Mouse (Mus musculus) heart, embryonic 14.5 days (tissue): ENCODE results near the gene Mrrf. TPM values are rescaled to one million over a fixed set of nuclear protein-coding genes. Genes with fewer than 3 reads are reported as not detected.

Experiments used
- ATAC-seq: fragments of 200-750 bp; cut with Nextera tagmentation; 2 replicates; pipeline ENCODE4 v1.8.0; 2017; ENCODE audit warnings: low read depth, moderate TSS enrichment; ENCODE audit not compliant: insufficient number of reproducible peaks, insufficient read depth, low FRiP score
- H3K27ac ChIP-seq, 2 experiments: fragments of 200-500 bp in 1 of 2; fragments of 300-500 bp in 1 of 2; sonication (generic) in 1 of 2; replicated peaks in 1 of 2; 2 replicates each; pipeline ENCODE4 v1.5.1; 2012 to 2014; ENCODE audit warnings: low read depth in 2 of 2, low read length in 2 of 2, control low read depth in 1 of 2, mild to moderate bottlenecking in 1 of 2, mixed read lengths in 1 of 2; ENCODE audit not compliant: control insufficient read depth in 1 of 2, insufficient read depth in 1 of 2
- H3K27me3 ChIP-seq: fragments of 300-500 bp; sonication (generic); 2 replicates; pipeline ENCODE4 v1.6.1; 2014; ENCODE audit warnings: mild to moderate bottlenecking, low read length, control low read depth; ENCODE audit not compliant: control insufficient read depth, insufficient read depth
- H3K36me3 ChIP-seq: fragments of 300-500 bp; sonication (generic); 2 replicates; pipeline ENCODE4 v1.6.1; 2014; ENCODE audit warnings: mild to moderate bottlenecking, control low read depth, low read length, mixed read lengths; ENCODE audit not compliant: control insufficient read depth, insufficient read depth
- H3K4me1 ChIP-seq, 2 experiments: fragments of 200-500 bp in 1 of 2; fragments of 300-500 bp in 1 of 2; sonication (generic) in 1 of 2; 2 replicates each; pipeline ENCODE4 v1.6.1; 2012 to 2014; ENCODE audit warnings: low read length in 2 of 2, control low read depth in 1 of 2, mixed read lengths in 1 of 2; ENCODE audit not compliant: control insufficient read depth in 2 of 2, insufficient read depth in 2 of 2
- H3K4me2 ChIP-seq: fragments of 300-500 bp; sonication (generic); 2 replicates; pipeline ENCODE4 v1.6.1; 2014; ENCODE audit warnings: mild to moderate bottlenecking, low read length
- H3K4me3 ChIP-seq, 2 experiments: fragments of 200-500 bp in 1 of 2; fragments of 300-500 bp in 1 of 2; sonication (generic) in 1 of 2; 2 replicates each; pipeline ENCODE4 v1.5.1; 2012 to 2014; ENCODE audit warnings: low read length in 2 of 2, mild to moderate bottlenecking in 2 of 2, control low read depth in 1 of 2, low read depth in 1 of 2, moderate library complexity in 1 of 2; ENCODE audit not compliant: control insufficient read depth in 1 of 2, insufficient read depth in 1 of 2
- H3K9ac ChIP-seq: fragments of 300-500 bp; sonication (generic); 2 replicates; pipeline ENCODE4 v1.6.1; 2014; ENCODE audit warnings: mild to moderate bottlenecking, low read length
- H3K9me3 ChIP-seq: fragments of 300-500 bp; sonication (generic); 2 replicates; pipeline ENCODE4 v1.6.1; 2016; ENCODE audit warnings: low read length, control low read depth; ENCODE audit not compliant: control insufficient read depth
- WGBS: fragments of 180-500 bp; shearing (Covaris S2); extraction: QIAGEN DNeasy Blood & Tissue Kit; methylation state at CpG from one replicate; pipeline ENCODE4 v1.1.7; 2014; 5-methylcytosine and 5-hydroxymethylcytosine counted together
- polyA plus RNA-seq: library from polyadenylated mRNA; unstranded; fragments of >200 nt; fragmentation: Nextera tagmentation; extraction: Ambion mirVana; gene quantifications from 2 replicates; pipeline ENCODE4 v1.2.1, GENCODE M21; 2014

Mrrf gene
- polyA plus RNA-seq, 1 experiment from 2014 or later, result 45.1 TPM

DNA sequence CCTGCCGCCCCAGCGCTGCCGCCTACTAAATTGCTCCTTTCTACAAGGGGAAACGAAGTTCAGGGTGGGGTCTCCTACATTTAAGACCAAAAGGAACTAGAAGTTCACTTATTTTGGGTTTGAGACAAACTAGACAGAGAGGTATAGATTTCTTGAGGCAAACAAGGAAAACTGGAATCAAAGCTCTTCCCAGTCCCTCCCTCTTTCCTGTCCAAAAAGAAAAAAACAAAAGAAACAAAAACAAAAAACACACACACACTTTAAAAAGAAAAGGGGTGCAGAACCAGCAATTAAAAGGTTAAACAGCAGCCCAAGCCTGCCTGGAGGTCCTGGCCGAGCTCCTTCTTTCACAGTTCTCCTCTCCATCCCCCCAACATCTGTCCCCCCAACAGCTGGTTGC is 38.2 kb upstream of the Mrrf start:
- ATAC-seq, result no peak
- peaks cover 98% of the 10 kb centered on the region for H3K27me3 ChIP-seq
- no peak overlapping the region for H3K9ac ChIP-seq
- WGBS, result 13% methylated on average over 5 of the region's 5 CpGs
- H3K4me2 ChIP-seq, result no peak overlapping the region
- H3K4me1 ChIP-seq, result peaks cover 9 to 11% of the 10 kb centered on the region in 2 experiments
- no peaks in the 10 kb centered on the region for H3K9me3 ChIP-seq
- no peak overlapping the region for H3K27ac ChIP-seq
- no peak overlapping the region for H3K4me3 ChIP-seq
- H3K36me3 ChIP-seq, result no peaks in the 10 kb centered on the region

DNA sequence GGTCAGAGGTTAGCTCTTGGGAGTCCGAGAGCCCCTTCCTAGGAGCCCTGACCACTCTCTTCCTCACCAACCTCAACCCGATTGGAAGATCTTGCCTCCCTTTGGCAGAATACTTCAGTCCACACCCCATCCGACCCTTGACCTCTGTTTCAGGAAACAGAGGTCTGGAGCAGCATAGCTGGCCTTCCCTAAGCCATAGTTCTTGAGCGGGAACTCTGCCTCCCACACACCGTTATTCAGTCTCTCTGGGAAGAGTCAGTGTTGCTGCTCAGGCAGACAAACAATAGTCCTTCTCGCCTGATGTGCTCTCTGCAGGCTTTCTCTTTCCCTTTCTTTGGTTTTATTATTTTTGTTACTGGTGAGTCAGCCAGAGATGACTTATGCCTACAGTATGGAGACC is 36.5 kb upstream of the Mrrf start:
- WGBS, result 6% methylated on average over 6 of the region's 6 CpGs
- no peak for ATAC-seq
- H3K4me2 ChIP-seq, result no peak overlapping the region
- H3K9me3 ChIP-seq, result no peaks in the 10 kb centered on the region
- peaks cover 9 to 29% of the 10 kb centered on the region in 2 experiments for H3K4me1 ChIP-seq
- peaks cover 98% of the 10 kb centered on the region for H3K27me3 ChIP-seq
- no peak overlapping the region for H3K4me3 ChIP-seq
- no peak overlapping the region for H3K9ac ChIP-seq
- no peaks in the 10 kb centered on the region for H3K36me3 ChIP-seq
- H3K27ac ChIP-seq, result no peak overlapping the region

DNA sequence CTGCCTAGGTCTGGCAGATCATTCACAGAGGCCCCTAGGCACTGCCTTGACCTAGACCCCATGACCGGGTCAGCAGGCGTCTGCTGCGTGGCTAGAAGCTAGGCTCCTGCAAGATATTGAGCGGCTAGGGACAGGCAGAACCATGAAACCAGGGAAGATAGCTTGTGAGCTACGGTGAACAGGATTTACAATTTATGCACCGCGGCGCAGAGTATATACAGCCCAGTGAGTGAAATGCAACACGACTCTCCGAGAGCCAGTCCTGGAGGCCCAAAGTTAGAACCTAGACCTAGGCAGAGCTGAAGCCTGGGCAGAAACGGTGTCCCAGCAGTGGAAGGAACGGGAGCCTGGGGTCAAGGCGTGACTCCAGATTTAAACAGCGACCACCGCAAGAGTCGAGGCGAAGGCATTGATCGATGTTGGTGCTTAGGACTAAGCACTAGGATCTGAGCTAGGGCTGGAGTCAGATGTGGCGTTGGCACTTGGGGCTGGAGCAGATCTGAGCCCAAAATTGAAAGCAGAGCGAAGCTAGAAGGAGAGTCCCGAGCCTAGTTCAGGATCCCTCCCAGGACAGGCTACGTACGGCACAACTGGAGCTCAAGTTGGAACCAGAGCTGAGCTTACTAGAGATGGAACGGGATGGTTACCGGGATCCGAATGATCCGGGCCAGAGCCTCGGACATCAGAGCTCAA is 34.2 kb upstream of the Mrrf start:
- WGBS, result 9% methylated on average over 28 of the region's 28 CpGs
- Histone ChIP-seq H3K36me3 (no peaks in the 10 kb centered on the region), H3K9ac (peak overlapping the region; percentile 21; the same call in 1 of the 2 replicates), H3K27me3 (peaks cover 98% of the 10 kb centered on the region), H3K4me3 (peak overlapping the region; percentile 15 to 50; a peak in 3 of 4 replicates), H3K4me2 (peak overlapping the region; percentile 80), H3K9me3 (no peaks in the 10 kb centered on the region), H3K27ac (no peak overlapping the region), H3K4me1 (peaks cover 14 to 38% of the 10 kb centered on the region in 2 experiments)
- ATAC-seq, result no peak

DNA sequence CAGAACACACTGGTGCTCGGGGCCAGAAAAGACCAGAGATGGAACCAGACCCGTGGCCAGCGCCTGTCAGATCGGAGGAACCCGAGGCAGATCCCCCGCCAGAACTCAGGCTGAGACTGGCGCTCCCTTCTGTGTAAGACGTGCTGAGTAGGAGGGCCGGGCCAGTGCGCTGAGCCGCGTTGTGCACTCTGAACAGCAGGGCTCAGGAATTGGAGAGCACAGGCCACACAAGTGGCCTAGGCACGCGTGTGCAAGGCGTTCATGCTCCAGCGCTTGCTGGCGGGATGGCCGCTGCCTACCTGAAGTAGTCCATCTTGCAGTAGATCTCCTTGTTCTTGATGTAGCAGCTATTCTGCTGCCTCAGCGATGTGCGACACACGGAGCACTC is 33.6 kb upstream of the Mrrf start:
- WGBS, result 1% methylated on average over 21 of the region's 21 CpGs
- ATAC-seq, result no peak
- Histone ChIP-seq H3K4me2 (peak overlapping the region; percentile 80), H3K4me3 (peak overlapping the region; percentile 15 to 50), H3K27ac (no peak overlapping the region), H3K4me1 (peaks cover 14 to 38% of the 10 kb centered on the region in 2 experiments), H3K27me3 (peaks cover 98% of the 10 kb centered on the region), H3K36me3 (no peaks in the 10 kb centered on the region), H3K9me3 (no peaks in the 10 kb centered on the region), H3K9ac (peak overlapping the region; percentile 21; the same call in 1 of the 2 replicates)

DNA sequence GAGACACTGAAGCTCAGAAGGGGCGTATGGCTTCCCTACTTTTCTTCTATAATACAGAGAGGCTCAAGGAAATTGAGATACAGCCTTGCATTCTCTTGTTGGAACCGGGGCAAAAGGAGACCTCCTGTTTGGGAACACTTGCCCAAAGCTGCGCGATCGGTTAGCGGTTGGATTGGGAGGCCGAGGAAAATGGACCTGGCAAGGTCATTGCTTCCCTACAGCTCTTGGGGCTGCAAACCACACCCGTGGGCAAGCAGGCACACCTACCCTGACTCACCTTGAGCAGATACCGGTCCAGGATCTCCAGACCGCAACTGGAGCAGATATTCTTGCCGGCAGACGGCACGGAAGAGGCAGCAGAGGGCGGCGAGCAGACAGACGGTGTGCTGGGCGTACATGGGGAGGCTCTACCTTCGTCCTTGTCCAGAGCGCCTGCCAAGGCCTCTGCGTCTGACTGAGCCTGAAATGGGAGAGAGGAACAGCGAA is 33.1 kb upstream of the Mrrf start:
- H3K27ac ChIP-seq, result no peak overlapping the region
- peak overlapping the region; percentile 15 to 50 for H3K4me3 ChIP-seq
- H3K27me3 ChIP-seq, result peaks cover 98% of the 10 kb centered on the region
- peaks cover 14 to 38% of the 10 kb centered on the region in 2 experiments for H3K4me1 ChIP-seq
- 2% methylated on average over 21 of the region's 21 CpGs for WGBS
- H3K9me3 ChIP-seq, result no peaks in the 10 kb centered on the region
- ATAC-seq, result no peak
- peak overlapping the region; percentile 21; the same call in 1 of the 2 replicates for H3K9ac ChIP-seq
- no peaks in the 10 kb centered on the region for H3K36me3 ChIP-seq
- peak overlapping the region; percentile 80 for H3K4me2 ChIP-seq

DNA sequence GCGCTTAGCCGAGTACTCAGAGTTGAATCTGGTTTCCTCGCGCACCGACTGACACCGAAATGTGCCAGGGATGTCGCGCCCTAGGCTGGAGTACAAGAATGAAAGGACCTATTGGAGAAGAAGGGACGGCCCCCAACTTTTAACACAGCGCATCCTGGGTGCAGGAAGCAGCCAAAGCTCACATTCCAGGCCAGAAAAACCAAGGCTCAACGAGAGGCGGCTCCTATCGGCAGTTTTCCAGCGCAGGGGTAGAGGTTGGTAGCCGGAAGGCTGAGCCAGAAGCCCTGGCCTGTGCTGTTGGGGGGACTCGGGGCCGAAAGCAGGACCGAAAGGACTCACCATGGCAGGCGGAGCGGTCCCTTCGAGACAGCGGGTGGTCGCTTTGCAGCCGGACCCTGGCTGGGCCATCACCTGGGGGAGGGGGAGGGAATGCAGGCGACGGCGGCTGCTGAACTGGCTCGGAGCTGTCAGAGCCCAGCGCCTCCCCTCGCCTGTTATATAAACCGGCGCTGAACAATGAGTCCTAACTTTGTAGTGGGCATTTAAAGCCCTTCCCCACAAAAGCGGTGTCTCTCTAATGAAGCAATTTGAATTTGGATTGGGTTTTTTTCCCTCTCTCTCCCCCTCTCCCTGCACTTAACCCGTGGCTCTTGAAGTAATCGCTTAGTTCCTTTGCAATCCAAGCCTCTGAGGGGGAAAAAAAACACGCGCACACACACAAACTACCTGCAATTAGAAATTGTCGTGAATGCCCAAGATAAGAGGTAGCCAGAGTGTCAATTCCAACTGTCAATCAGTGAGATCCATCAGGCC is 32.4 kb upstream of the Mrrf start:
- no peaks in the 10 kb centered on the region for H3K9me3 ChIP-seq
- H3K36me3 ChIP-seq, result no peaks in the 10 kb centered on the region
- peak overlapping the region; percentile 15 to 50 for H3K4me3 ChIP-seq
- H3K4me2 ChIP-seq, result peak overlapping the region; percentile 80
- H3K27me3 ChIP-seq, result peaks cover 97% of the 10 kb centered on the region
- 2% methylated on average over 38 of the region's 38 CpGs for WGBS
- peaks cover 14 to 38% of the 10 kb centered on the region in 2 experiments for H3K4me1 ChIP-seq
- peak overlapping the region; percentile 1; the same call in 1 of the 2 replicates for H3K9ac ChIP-seq
- no peak overlapping the region for H3K27ac ChIP-seq
- ATAC-seq, result no peak

DNA sequence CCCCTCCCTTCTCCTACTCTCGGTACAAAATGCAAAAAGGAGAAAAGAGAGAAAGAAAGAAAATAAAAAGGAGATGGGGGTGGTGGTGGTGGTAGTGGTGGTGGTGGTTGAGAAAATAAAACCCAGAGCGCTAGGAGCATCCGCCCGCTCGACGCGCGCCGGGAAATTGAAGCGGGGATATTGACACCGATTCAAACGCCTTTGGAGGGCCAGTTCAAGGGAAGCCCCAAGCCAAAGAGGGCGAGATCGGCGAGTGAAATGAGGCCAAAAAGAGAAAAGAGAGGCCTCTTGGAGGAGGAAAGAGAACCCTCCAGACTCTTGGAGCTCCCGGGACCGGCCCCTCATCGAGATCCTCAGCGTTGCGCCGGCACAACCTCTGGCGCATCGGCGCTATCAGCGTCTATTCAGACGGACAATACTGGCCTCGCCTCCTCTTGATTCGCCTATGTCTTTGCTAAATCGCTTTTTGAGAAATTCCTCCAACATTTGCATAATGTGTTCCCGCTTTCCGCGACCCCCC is 31.7 kb upstream of the Mrrf start:
- WGBS, result under 1% methylated on average over 31 of the region's 32 CpGs
- H3K4me1 ChIP-seq, result peaks cover 14 to 38% of the 10 kb centered on the region in 2 experiments
- no peak for ATAC-seq

More for the DNA sequence above, 31.7 kb upstream of the Mrrf start:
- no peaks in the 10 kb centered on the region for H3K9me3 ChIP-seq
- peak overlapping the region; percentile 50 for H3K4me3 ChIP-seq
- no peak overlapping the region for H3K27ac ChIP-seq
- H3K27me3 ChIP-seq, result peaks cover 96% of the 10 kb centered on the region
- H3K4me2 ChIP-seq, result peak overlapping the region; percentile 80
- H3K9ac ChIP-seq, result peak overlapping the region; percentile 51
- no peaks in the 10 kb centered on the region for H3K36me3 ChIP-seq
